Mouse (Mus musculus): ENCODE data around the gene Olfr787.

GRCm38 (mm10) chr10:129484452-129484851 is 22.8 kb downstream of the Olfr787 start, which contains the start of gene Olfr789:
- TF ChIP-seq EP300 (IDR thresholded peaks at IDR 0.05; ENCODE audit: low read depth) (no peak), CTCF (IDR thresholded peaks at IDR 0.05; ENCODE audit: low read depth) (no peak)
